Mouse (Mus musculus) thymus, adult 2 months (tissue): ENCODE data around the gene Fbxo39.

ENCODE experiments used
- CTCF ChIP-seq: fragments of 200-500 bp; IDR thresholded peaks from 2 replicates; pipeline ENCODE4 v1.5.1; 2012; ENCODE audit warnings: mild to moderate bottlenecking, control low read depth, low read length, moderate library complexity, borderline replicate concordance; ENCODE audit not compliant: control insufficient read depth, poor library complexity, insufficient read depth; ENCODE audit errors: extremely low read depth
- POLR2A ChIP-seq: fragments of 200-500 bp; IDR thresholded peaks from 2 replicates; pipeline ENCODE4 v1.6.1; 2012; ENCODE audit warnings: mild to moderate bottlenecking, low read length, control low read depth, moderate library complexity; ENCODE audit not compliant: control insufficient read depth, poor library complexity, insufficient read depth; ENCODE audit errors: extremely low read depth

DNA sequence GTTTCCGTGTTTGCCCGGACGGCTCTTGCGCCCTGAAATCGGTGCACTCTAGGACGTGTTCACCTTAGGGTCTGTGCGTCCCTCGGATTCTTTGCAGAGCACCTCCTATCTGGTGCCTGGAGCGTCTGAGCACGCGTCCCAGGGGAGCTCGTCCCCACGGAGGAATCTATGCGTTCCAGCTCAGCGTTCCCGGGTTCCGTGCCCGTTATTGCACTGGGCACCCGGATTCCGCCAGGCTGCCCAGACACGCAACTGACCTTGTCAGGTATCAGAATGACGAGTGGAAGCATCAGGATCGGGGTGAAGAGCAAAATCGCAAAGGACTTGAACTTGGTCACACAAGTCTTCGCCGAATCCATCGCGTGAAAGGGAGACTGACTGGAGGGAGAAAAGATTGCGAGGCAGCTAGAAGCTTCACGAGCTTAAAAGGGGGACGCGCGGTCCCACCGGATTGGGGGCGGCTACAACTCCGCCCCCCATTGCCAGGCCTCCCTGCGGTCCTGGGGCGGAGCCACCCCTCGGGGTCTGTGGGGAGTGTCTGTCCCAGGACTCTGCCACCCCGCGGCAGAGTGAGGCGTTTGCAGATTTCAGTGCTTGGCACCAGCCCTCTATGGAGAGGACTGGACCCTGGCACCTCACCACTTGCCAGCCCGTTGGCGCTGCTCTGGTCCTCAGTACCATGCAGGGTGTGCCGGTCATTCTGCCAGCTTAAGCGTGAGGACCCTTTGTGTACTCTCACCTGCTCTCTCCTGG, 47.9 kb upstream of the Fbxo39 start:
- TF ChIP-seq CTCF (0 out of 2 replicates have a peak, but pooled peaks have one; percentile 28), POLR2A (no peak)
